Mouse (Mus musculus): ENCODE data around the gene Trim44. TPM values are rescaled to one million over a fixed set of nuclear protein-coding genes. Genes with fewer than 3 reads are reported as not detected.

Trim44 gene
- total RNA-seq, 2 experiments from 2014 or later = 34.0 to 37.2 TPM

- ATAC-seq (replicated peaks; ENCODE audit: low FRiP score, low TSS enrichment, poor library complexity, severe bottlenecking) = no peak
Observed at GRCm38 (mm10) chr2:102373406-102374105, 34.1 kb downstream of the Trim44 start.

GRCm38 (mm10) chr2:102372690-102373089 is 34.9 kb downstream of the Trim44 start:
- ATAC-seq (replicated peaks; ENCODE audit: low FRiP score, low TSS enrichment, poor library complexity, severe bottlenecking) = no peak

- ATAC-seq (replicated peaks; ENCODE audit: low FRiP score, low TSS enrichment, poor library complexity, severe bottlenecking) = peak; percentile 85
Observed at GRCm38 (mm10) chr2:102371332-102371731, 36.3 kb downstream of the Trim44 start.

- ATAC-seq (replicated peaks; ENCODE audit: low FRiP score, low TSS enrichment, poor library complexity, severe bottlenecking) = peak; percentile 93
Observed at GRCm38 (mm10) chr2:102365983-102366545, 41.6 kb downstream of the Trim44 start.

- peak; percentile 66 for ATAC-seq (replicated peaks; ENCODE audit: low FRiP score, low TSS enrichment, poor library complexity, severe bottlenecking)
Observed at GRCm38 (mm10) chr2:102364565-102365200, 42.9 kb downstream of the Trim44 start.

GRCm38 (mm10) chr2:102362896-102363530 is 44.6 kb downstream of the Trim44 start:
- no peak for ATAC-seq (replicated peaks; ENCODE audit: low FRiP score, low TSS enrichment, poor library complexity, severe bottlenecking)

- no peak for ATAC-seq (replicated peaks; ENCODE audit: low FRiP score, low TSS enrichment, poor library complexity, severe bottlenecking)
Observed at GRCm38 (mm10) chr2:102362266-102362665, 45.4 kb downstream of the Trim44 start.

- no peak for ATAC-seq (replicated peaks; ENCODE audit: low FRiP score, low TSS enrichment, poor library complexity, severe bottlenecking)
Observed at GRCm38 (mm10) chr2:102356879-102357695, 50.5 kb downstream of the Trim44 start.

- ATAC-seq (replicated peaks; ENCODE audit: low FRiP score, low TSS enrichment, poor library complexity, severe bottlenecking) = no peak
Observed at GRCm38 (mm10) chr2:102354076-102354475, 53.6 kb downstream of the Trim44 start.

- ATAC-seq (replicated peaks; ENCODE audit: low FRiP score, low TSS enrichment, poor library complexity, severe bottlenecking) = no peak
Observed at GRCm38 (mm10) chr2:102341429-102341828, 66.2 kb downstream of the Trim44 start.

- ATAC-seq (replicated peaks; ENCODE audit: low FRiP score, low TSS enrichment, poor library complexity, severe bottlenecking) = no peak
Observed at GRCm38 (mm10) chr2:102336816-102337215, 70.8 kb downstream of the Trim44 start.

GRCm38 (mm10) chr2:102331932-102332331 is 75.7 kb downstream of the Trim44 start:
- ATAC-seq (replicated peaks; ENCODE audit: low FRiP score, low TSS enrichment, poor library complexity, severe bottlenecking) = no peak

- ATAC-seq (replicated peaks; ENCODE audit: low FRiP score, low TSS enrichment, poor library complexity, severe bottlenecking) = no peak
Observed at GRCm38 (mm10) chr2:102331092-102331491, 76.5 kb downstream of the Trim44 start.

GRCm38 (mm10) chr2:102325921-102326320 is 81.7 kb downstream of the Trim44 start:
- ATAC-seq (replicated peaks; ENCODE audit: low FRiP score, low TSS enrichment, poor library complexity, severe bottlenecking) = no peak

GRCm38 (mm10) chr2:102324336-102324735 is 83.3 kb downstream of the Trim44 start:
- no peak for ATAC-seq (replicated peaks; ENCODE audit: low FRiP score, low TSS enrichment, poor library complexity, severe bottlenecking)

GRCm38 (mm10) chr2:102316540-102316939 is 91.1 kb downstream of the Trim44 start:
- no peak for ATAC-seq (replicated peaks; ENCODE audit: low FRiP score, low TSS enrichment, poor library complexity, severe bottlenecking)

GRCm38 (mm10) chr2:102315153-102315552 is 92.5 kb downstream of the Trim44 start:
- ATAC-seq (replicated peaks; ENCODE audit: low FRiP score, low TSS enrichment, poor library complexity, severe bottlenecking) = no peak

GRCm38 (mm10) chr2:102314610-102315009 is 93.0 kb downstream of the Trim44 start:
- no peak for ATAC-seq (replicated peaks; ENCODE audit: low FRiP score, low TSS enrichment, poor library complexity, severe bottlenecking)

- ATAC-seq (replicated peaks; ENCODE audit: low FRiP score, low TSS enrichment, poor library complexity, severe bottlenecking) = no peak
Observed at GRCm38 (mm10) chr2:102314068-102314467, 93.6 kb downstream of the Trim44 start.

GRCm38 (mm10) chr2:102312903-102313302 is 94.7 kb downstream of the Trim44 start:
- no peak for ATAC-seq (replicated peaks; ENCODE audit: low FRiP score, low TSS enrichment, poor library complexity, severe bottlenecking)

Data from megakaryocyte-erythroid progenitor cell, adult 5-6 weeks (primary cell).